Mouse (Mus musculus) liver, embryonic 14.5 days (tissue): ENCODE measurements around the gene Trpm6. TPM values are rescaled to one million over a fixed set of nuclear protein-coding genes. Genes with fewer than 3 reads are reported as not detected.

ENCODE experiments used
- ATAC-seq: fragments of 200-750 bp; cut with Nextera tagmentation; 2 replicates; pipeline ENCODE4 v1.8.0; 2017; ENCODE audit warnings: moderate number of reproducible peaks, mild to moderate bottlenecking, moderate library complexity; ENCODE audit not compliant: insufficient read depth
- DNase-seq, 3 experiments: peaks; one replicate each; pipeline ENCODE4 v3.0.0-alpha.2; 2012 to 2013; ENCODE audit warnings: low read depth in 3 of 3, low spot score in 3 of 3
- H3K27ac ChIP-seq: fragments of 300-500 bp; sonication (generic); 2 replicates; pipeline ENCODE4 v1.5.1; 2014; ENCODE audit warnings: moderate library complexity, mild to moderate bottlenecking, control low read depth, inconsistent platforms
- H3K27me3 ChIP-seq: fragments of 300-500 bp; sonication (generic); 2 replicates; pipeline ENCODE4 v1.6.1; 2014; ENCODE audit warnings: mild to moderate bottlenecking, low read length, moderate library complexity; ENCODE audit not compliant: control insufficient read depth, insufficient read depth
- H3K36me3 ChIP-seq: fragments of 300-500 bp; sonication (generic); replicated peaks from 2 replicates; pipeline ENCODE4 v1.6.1; 2014; ENCODE audit warnings: low read depth; ENCODE audit not compliant: control insufficient read depth, insufficient read depth
- H3K4me1 ChIP-seq, 2 experiments: fragments of 200-500 bp in 1 of 2; fragments of 300-500 bp in 1 of 2; sonication (generic) in 1 of 2; replicated peaks; 2 replicates each; pipeline ENCODE4 v1.6.1; 2012 to 2014; ENCODE audit warnings: antibody characterized with exemption in 1 of 2, inconsistent platforms in 1 of 2, low read length in 1 of 2; ENCODE audit not compliant: control insufficient read depth in 2 of 2, insufficient read depth in 2 of 2
- H3K4me2 ChIP-seq: fragments of 300-500 bp; sonication (generic); 2 replicates; pipeline ENCODE4 v1.6.1; 2014; ENCODE audit warnings: low read depth, mild to moderate bottlenecking, control low read depth, moderate library complexity
- H3K4me3 ChIP-seq, 2 experiments: fragments of 200-500 bp in 1 of 2; fragments of 300-500 bp in 1 of 2; sonication (generic) in 1 of 2; 2 replicates each; pipeline ENCODE4 v1.5.1; 2012 to 2014; ENCODE audit warnings: low read depth in 2 of 2, low read length in 2 of 2, mild to moderate bottlenecking in 2 of 2, control low read depth in 1 of 2, inconsistent platforms in 1 of 2, moderate library complexity in 1 of 2; ENCODE audit not compliant: insufficient read depth in 1 of 2
- H3K9ac ChIP-seq: fragments of 300-500 bp; sonication (generic); replicated peaks from 2 replicates; pipeline ENCODE4 v1.6.1; 2014; ENCODE audit warnings: mild to moderate bottlenecking, control low read depth, moderate library complexity
- H3K9me3 ChIP-seq: fragments of 300-500 bp; sonication (generic); 2 replicates; pipeline ENCODE4 v1.6.1; 2016; ENCODE audit warnings: low read length, mixed read lengths; ENCODE audit not compliant: control insufficient read depth
- CTCF ChIP-seq: IDR thresholded peaks from 2 replicates; pipeline ENCODE4 v1.5.1; 2016; ENCODE audit warnings: antibody characterized with exemption, low read depth, control low read depth
- EP300 ChIP-seq: IDR thresholded peaks from 2 replicates; pipeline ENCODE4 v1.6.1; 2016; ENCODE audit warnings: antibody characterized with exemption, low read depth
- whole genome bisulfite sequencing: fragments of 180-500 bp; shearing (Covaris S2); extraction: QIAGEN DNeasy Blood & Tissue Kit; methylation state at CpG from one replicate; pipeline ENCODE4 v1.1.7; 2014; ENCODE audit not compliant: insufficient replicate concordance; 5-methylcytosine and 5-hydroxymethylcytosine counted together
- polyA plus RNA-seq, 2 experiments: library from polyadenylated mRNA; depleted of rRNA in 1 of 2; stranded (reverse) in 1 of 2; unstranded in 1 of 2; fragments of >200 nt; fragmentation: Nextera tagmentation in 1 of 2; extraction: Ambion mirVana in 1 of 2; gene quantifications; 2 replicates each; pipeline versions ENCODE4 v1.2.1 to v1.2.3; 2012 to 2014

Trpm6 gene
- polyA plus RNA-seq, 2 experiments: 0.01 TPM; not detected in 1

- no peaks in the 10 kb centered on the region for H3K4me1 ChIP-seq
- no peak overlapping the region for H3K4me2 ChIP-seq
- H3K4me3 ChIP-seq: no peak overlapping the region
- ATAC-seq (no peak), DNase-seq (no peak)
- H3K36me3 ChIP-seq: no peaks in the 10 kb centered on the region
- peaks cover 9% of the 10 kb centered on the region for H3K27me3 ChIP-seq
- H3K9ac ChIP-seq: no peak overlapping the region
- H3K9me3 ChIP-seq: no peaks in the 10 kb centered on the region
- 65% methylated on average over 5 of the region's 5 CpGs for WGBS
- no peak overlapping the region for H3K27ac ChIP-seq
- TF ChIP-seq EP300 (no peak), CTCF (no peak)
Observed at GRCm38 (mm10) chr19:18746576-18747340, 3.0 kb upstream of the Trpm6 start.

- no peaks in the 10 kb centered on the region for H3K4me1 ChIP-seq
- WGBS: 75% methylated on average over 4 of the region's 4 CpGs
- H3K4me3 ChIP-seq: no peak overlapping the region
- no peak overlapping the region for H3K9ac ChIP-seq
- H3K27me3 ChIP-seq: peaks cover 9% of the 10 kb centered on the region
- no peaks in the 10 kb centered on the region for H3K9me3 ChIP-seq
- DNase-seq (no peak), ATAC-seq (no peak)
- TF ChIP-seq EP300 (no peak), CTCF (no peak)
- H3K36me3 ChIP-seq: no peaks in the 10 kb centered on the region
- H3K4me2 ChIP-seq: no peak overlapping the region
- H3K27ac ChIP-seq: no peak overlapping the region
Observed at GRCm38 (mm10) chr19:18747379-18747778, 2.4 kb upstream of the Trpm6 start.

GRCm38 (mm10) chr19:18757191-18757590 lies 7.4 kb downstream of the Trpm6 start:
- ATAC-seq: no peak
- Histone ChIP-seq H3K4me2 (no peak overlapping the region), H3K36me3 (no peaks in the 10 kb centered on the region), H3K27ac (no peak overlapping the region), H3K9me3 (no peaks in the 10 kb centered on the region), H3K4me3 (no peak overlapping the region), H3K27me3 (no peaks in the 10 kb centered on the region), H3K9ac (no peak overlapping the region), H3K4me1 (peaks cover 0 to 5% of the 10 kb centered on the region in 2 experiments; a peak in 3 of 4 replicates)
- no peak for DNase-seq
- no peak for TF ChIP-seq EP300
- TF ChIP-seq CTCF: no peak

GRCm38 (mm10) chr19:18757706-18758105 lies 7.9 kb downstream of the Trpm6 start:
- no peak overlapping the region for H3K9ac ChIP-seq
- TF ChIP-seq CTCF (no peak), EP300 (no peak)
- no peak for ATAC-seq
- no peak overlapping the region for H3K4me2 ChIP-seq
- no peak overlapping the region for H3K4me3 ChIP-seq
- H3K27ac ChIP-seq: no peak overlapping the region
- no peaks in the 10 kb centered on the region for H3K27me3 ChIP-seq
- 53% methylated on average over 4 of the region's 4 CpGs for WGBS
- no peaks in the 10 kb centered on the region for H3K9me3 ChIP-seq
- H3K4me1 ChIP-seq: peaks cover 0 to 5% of the 10 kb centered on the region in 2 experiments; a peak in 3 of 4 replicates
- H3K36me3 ChIP-seq: no peaks in the 10 kb centered on the region
- no peak for DNase-seq

- DNase-seq (no peak), ATAC-seq (no peak)
- H3K4me2 ChIP-seq: no peak overlapping the region
- TF ChIP-seq EP300 (no peak), CTCF (no peak)
- H3K27ac ChIP-seq: no peak overlapping the region
- peaks cover 0 to 5% of the 10 kb centered on the region in 2 experiments; a peak in 3 of 4 replicates for H3K4me1 ChIP-seq
- H3K36me3 ChIP-seq: no peaks in the 10 kb centered on the region
- no peaks in the 10 kb centered on the region for H3K27me3 ChIP-seq
- H3K9me3 ChIP-seq: no peaks in the 10 kb centered on the region
- H3K4me3 ChIP-seq: no peak overlapping the region
- 36% methylated on average over 6 of the region's 6 CpGs for WGBS
- H3K9ac ChIP-seq: no peak overlapping the region
Observed at GRCm38 (mm10) chr19:18758269-18758668, 8.5 kb downstream of the Trpm6 start.
